Mouse (Mus musculus) CD4-positive naive resting alpha-beta T cell, adult 76 days (primary cell): Measurements from ENCODE around the gene Gm3250. TPM values are rescaled to one million over a fixed set of nuclear protein-coding genes. Genes with fewer than 3 reads are reported as not detected.

Experiments used
- total RNA-seq: library from RNA; stranded (reverse); gene quantifications from one replicate; pipeline ENCODE4 v1.2.4, GENCODE M21; 2023

Gm3250 gene
- total RNA-seq = not detected

GRCm38 (mm10) chr10:77782442-77782841 lies at the start of gene Gm3250:
Gene Gm3250, minus strand, starts transcription at chr10:77782542.

GRCm38 (mm10) chr10:77826951-77827350 lies 44.6 kb upstream of the Gm3250 start, which contains the start of gene Krtap10-4:
Gene Krtap10-4, minus strand, starts transcription at chr10:77827095.

GRCm38 (mm10) chr10:77814382-77814781 lies 32.0 kb upstream of the Gm3250 start, which contains the start of gene Gm2696:
Gene Gm2696, plus strand, starts transcription at chr10:77814682.

GRCm38 (mm10) chr10:77811743-77812142 lies 29.4 kb upstream of the Gm3250 start, which contains the start of gene Gm9507:
Gene Gm9507, minus strand, starts transcription at chr10:77811843.

GRCm38 (mm10) chr10:77798921-77799508 lies 16.7 kb upstream of the Gm3250 start, which contains the start of gene Gm19668:
Gene Gm19668, minus strand, starts transcription at chr10:77799133.

GRCm38 (mm10) chr10:77794976-77795375 lies 12.6 kb upstream of the Gm3250 start, which contains the start of gene Gm9639:
Gene Gm9639, minus strand, starts transcription at chr10:77795076.

GRCm38 (mm10) chr10:77787876-77788275 lies 5.5 kb upstream of the Gm3250 start, which contains the start of gene Gm7137:
Gene Gm7137, minus strand, starts transcription at chr10:77788200.

GRCm38 (mm10) chr10:77776844-77777243 lies 5.5 kb downstream of the Gm3250 start, which contains the start of gene Gm7138:
Gene Gm7138, minus strand, starts transcription at chr10:77776944.

GRCm38 (mm10) chr10:77771225-77771624 lies 11.1 kb downstream of the Gm3250 start, which contains the start of gene Gm3238:
Gene Gm3238, minus strand, starts transcription at chr10:77771325.

GRCm38 (mm10) chr10:77759582-77759981 lies 22.8 kb downstream of the Gm3250 start, which contains the start of gene Gm3233:
Gene Gm3233, minus strand, starts transcription at chr10:77759682.

GRCm38 (mm10) chr10:77751254-77751653 lies 31.1 kb downstream of the Gm3250 start, which contains the start of gene Gm9736:
Gene Gm9736, minus strand, starts transcription at chr10:77751354.

GRCm38 (mm10) chr10:77741924-77742688 lies 40.2 kb downstream of the Gm3250 start, which contains the start of gene Gm18596:
Gene Gm18596, minus strand, starts transcription at chr10:77742638.

Other genes with a start within 250 kb of the Gm3250 start
- gene Pttg1ip, start 200.8 kb downstream of the Gm3250 start, total RNA-seq = 100 TPM
- gene Sumo3, start 176.4 kb downstream of the Gm3250 start, total RNA-seq = 67.6 TPM
- gene Gm49325, start 176.3 kb downstream of the Gm3250 start, total RNA-seq = not detected
- gene Ube2g2, start 160.3 kb downstream of the Gm3250 start, total RNA-seq = 34.7 TPM
- 0.64 TPM for gene Tspear, start 96.0 kb downstream of the Gm3250 start, total RNA-seq
- not detected for gene Gm19402, start 91.8 kb downstream of the Gm3250 start, total RNA-seq
- gene Gm9508, start 85.3 kb downstream of the Gm3250 start, total RNA-seq = not detected
- gene Gm10272, start 75.9 kb downstream of the Gm3250 start, total RNA-seq = not detected
- gene Gm10024, start 71.1 kb downstream of the Gm3250 start, total RNA-seq = not detected
- gene Gm10142, start 66.7 kb downstream of the Gm3250 start, total RNA-seq = not detected
- gene Krtap12-1, start 61.9 kb downstream of the Gm3250 start, total RNA-seq = not detected
- gene Gm10100, start 56.1 kb downstream of the Gm3250 start, total RNA-seq = not detected
- not detected for gene Gm18596, start 39.9 kb downstream of the Gm3250 start, total RNA-seq
- gene Gm9736, start 31.2 kb downstream of the Gm3250 start, total RNA-seq = not detected
- not detected for gene Gm3233, start 22.9 kb downstream of the Gm3250 start, total RNA-seq
- gene Gm3238, start 11.2 kb downstream of the Gm3250 start, total RNA-seq = not detected
- gene Gm7138, start 5.6 kb downstream of the Gm3250 start, total RNA-seq = not detected
- not detected for gene Gm7137, start 5.7 kb upstream of the Gm3250 start, total RNA-seq
- gene Gm9639, start 12.5 kb upstream of the Gm3250 start, total RNA-seq = not detected
- gene Gm19668, start 16.6 kb upstream of the Gm3250 start, total RNA-seq = not detected
- gene Gm9507, start 29.3 kb upstream of the Gm3250 start, total RNA-seq = not detected
- gene Gm2696, start 32.1 kb upstream of the Gm3250 start, total RNA-seq = not detected
- not detected for gene Krtap10-4, start 44.6 kb upstream of the Gm3250 start, total RNA-seq
- not detected for gene Krtap10-10, start 53.4 kb upstream of the Gm3250 start, total RNA-seq
- not detected for gene Gm36176, start 64.3 kb upstream of the Gm3250 start, total RNA-seq
- gene Gm10318, start 70.3 kb upstream of the Gm3250 start, total RNA-seq = not detected
- gene Gm3285, start 79.4 kb upstream of the Gm3250 start, total RNA-seq = not detected
- not detected for gene Lrrc3, start 120.0 kb upstream of the Gm3250 start, total RNA-seq
- gene Trpm2, start 188.0 kb upstream of the Gm3250 start, total RNA-seq = 4.7 TPM
- 6.0 TPM for gene 1810043G02Rik, start 196.0 kb upstream of the Gm3250 start, total RNA-seq
- 110 TPM for gene Pfkl, start 227.5 kb upstream of the Gm3250 start, total RNA-seq